Mouse (Mus musculus): ENCODE measurements around the gene Itgb3bp. TPM values are rescaled to one million over a fixed set of nuclear protein-coding genes. Genes with fewer than 3 reads are reported as not detected.
A peak's percentile ranks its signal among the peaks of the same experiment; 100 is the strongest.

Gene Itgb3bp
- polyA plus RNA-seq, 2 experiments: 11.3 to 31.3 TPM

DNA sequence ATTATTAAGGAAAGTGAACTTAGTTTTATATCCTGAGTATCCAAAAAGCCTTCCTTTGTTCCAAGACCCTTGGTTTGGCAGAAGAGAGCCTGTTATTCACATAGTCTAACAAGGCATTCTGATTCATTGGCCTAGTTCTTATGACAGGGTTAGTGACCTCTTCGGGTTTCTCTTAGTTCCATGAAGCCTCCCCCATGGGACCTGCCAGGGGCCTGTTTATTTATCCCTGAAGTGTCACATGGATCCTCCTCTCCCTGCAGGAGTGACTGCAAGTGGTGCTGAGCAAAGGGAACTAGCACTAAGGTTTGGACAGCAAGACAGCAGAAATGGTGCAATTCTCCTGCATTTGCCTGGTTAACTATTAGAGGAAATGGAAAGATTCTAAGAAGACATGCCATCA is 156.6 kb downstream of the Itgb3bp start:
- H3K9me3 ChIP-seq (ENCODE audit: control insufficient read depth, low read length): no peaks in the 10 kb centered on the region
- no peak overlapping the region for H3K27ac ChIP-seq (replicated peaks; ENCODE audit: low read depth, low read length)
- 72% methylated on average over 1 of the region's 1 CpGs for WGBS
- H3K4me2 ChIP-seq (replicated peaks; ENCODE audit: low read depth, low read length, severe bottlenecking): no peak overlapping the region
- no peak overlapping the region for H3K9ac ChIP-seq (ENCODE audit: low read depth, low read length, severe bottlenecking)
- no peak for TF ChIP-seq POLR2A (IDR thresholded peaks at IDR 0.05; ENCODE audit: borderline replicate concordance, extremely low read depth, insufficient read depth, insufficient read length)
- DNase-seq (ENCODE audit: low spot score) (no peak), ATAC-seq (ENCODE audit: low FRiP score, low read depth) (no peak)
- no peaks in the 10 kb centered on the region for H3K36me3 ChIP-seq (ENCODE audit: control insufficient read depth, insufficient read depth, low read length)
- no peaks in the 10 kb centered on the region for H3K27me3 ChIP-seq (ENCODE audit: control insufficient read depth, insufficient read depth, low read length)
- H3K4me3 ChIP-seq (replicated peaks; ENCODE audit: low read length): no peak overlapping the region
- H3K4me1 ChIP-seq (ENCODE audit: control insufficient read depth, insufficient read depth, low read length): no peaks in the 10 kb centered on the region

GRCm38 (mm10) chr4:99770555-99770954 is 159.1 kb downstream of the Itgb3bp start:
- TF ChIP-seq POLR2A (IDR thresholded peaks at IDR 0.05; ENCODE audit: borderline replicate concordance, extremely low read depth, insufficient read depth, insufficient read length): no peak
- H3K4me2 ChIP-seq (replicated peaks; ENCODE audit: low read depth, low read length, severe bottlenecking): no peak overlapping the region
- DNase-seq (ENCODE audit: low spot score) (no peak), ATAC-seq (ENCODE audit: low FRiP score, low read depth) (no peak)
- H3K4me1 ChIP-seq (ENCODE audit: control insufficient read depth, insufficient read depth, low read length): no peaks in the 10 kb centered on the region
- H3K9ac ChIP-seq (ENCODE audit: low read depth, low read length, severe bottlenecking): no peak overlapping the region
- no peaks in the 10 kb centered on the region for H3K36me3 ChIP-seq (ENCODE audit: control insufficient read depth, insufficient read depth, low read length)
- no peaks in the 10 kb centered on the region for H3K9me3 ChIP-seq (ENCODE audit: control insufficient read depth, low read length)
- no peak overlapping the region for H3K27ac ChIP-seq (replicated peaks; ENCODE audit: low read depth, low read length)
- H3K4me3 ChIP-seq (replicated peaks; ENCODE audit: low read length): no peak overlapping the region
- WGBS: 89% methylated on average over 5 of the region's 5 CpGs
- H3K27me3 ChIP-seq (ENCODE audit: control insufficient read depth, insufficient read depth, low read length): no peaks in the 10 kb centered on the region

DNA sequence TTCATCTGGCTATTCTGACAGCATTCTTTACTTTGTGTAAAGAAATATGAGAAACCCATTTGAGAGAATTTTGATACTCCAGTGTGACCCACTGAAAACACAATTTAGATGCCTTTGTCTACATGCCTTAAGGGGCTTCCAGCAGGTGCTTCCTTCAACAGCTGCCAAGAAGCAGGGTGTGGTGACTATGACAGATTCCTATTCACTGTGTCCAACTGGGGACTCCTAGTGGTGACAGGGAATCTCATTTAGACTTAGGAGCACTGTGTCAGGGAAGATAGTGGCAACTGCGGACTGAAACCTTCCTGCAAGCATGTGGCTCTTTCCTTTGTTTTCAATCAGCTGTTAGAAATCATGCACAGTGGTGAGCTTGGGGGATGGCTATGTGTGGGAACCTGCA is 162.9 kb downstream of the Itgb3bp start:
- Histone ChIP-seq H3K36me3 (ENCODE audit: control insufficient read depth, insufficient read depth, low read length) (0 out of 2 replicates have a peak, but pooled peaks cover 3% of the 10 kb centered on the region), H3K4me2 (replicated peaks; ENCODE audit: low read depth, low read length, severe bottlenecking) (no peak overlapping the region), H3K4me3 (replicated peaks; ENCODE audit: low read length) (no peak overlapping the region), H3K4me1 (ENCODE audit: control insufficient read depth, insufficient read depth, low read length) (no peaks in the 10 kb centered on the region), H3K27ac (replicated peaks; ENCODE audit: low read depth, low read length) (no peak overlapping the region), H3K27me3 (ENCODE audit: control insufficient read depth, insufficient read depth, low read length) (no peaks in the 10 kb centered on the region), H3K9me3 (ENCODE audit: control insufficient read depth, low read length) (no peaks in the 10 kb centered on the region), H3K9ac (ENCODE audit: low read depth, low read length, severe bottlenecking) (no peak overlapping the region)
- TF ChIP-seq POLR2A (IDR thresholded peaks at IDR 0.05; ENCODE audit: borderline replicate concordance, extremely low read depth, insufficient read depth, insufficient read length): no peak
- DNase-seq (ENCODE audit: low spot score) (peak; percentile 75), ATAC-seq (ENCODE audit: low FRiP score, low read depth) (peak; percentile 87)
- 55% methylated on average over 1 of the region's 1 CpGs for WGBS

DNA sequence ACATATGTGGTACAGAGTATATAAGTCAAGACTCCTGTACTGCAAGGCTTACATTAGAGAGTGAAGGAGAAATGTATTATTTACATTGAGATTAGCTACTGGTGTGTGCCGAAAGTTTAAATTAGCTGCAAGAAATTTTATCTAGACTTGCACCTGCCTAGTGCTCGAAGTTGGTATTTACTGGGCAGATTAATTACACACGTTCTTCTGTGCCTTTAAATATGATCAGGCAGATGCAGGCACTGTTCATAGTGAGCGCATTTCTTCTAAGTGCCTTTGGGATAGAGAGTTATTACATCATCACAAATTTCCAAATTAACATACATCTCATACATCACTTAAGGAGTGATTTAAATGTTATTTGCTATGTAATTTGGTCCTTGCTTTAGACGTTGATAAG is 163.3 kb downstream of the Itgb3bp start:
- DNase-seq (ENCODE audit: low spot score) (no peak), ATAC-seq (ENCODE audit: low FRiP score, low read depth) (peak; percentile 58; the same call in 1 of the 2 replicates)
- H3K4me3 ChIP-seq (replicated peaks; ENCODE audit: low read length): no peak overlapping the region
- no peak overlapping the region for H3K4me2 ChIP-seq (replicated peaks; ENCODE audit: low read depth, low read length, severe bottlenecking)
- 59% methylated on average over 5 of the region's 5 CpGs for WGBS
- 0 out of 2 replicates have a peak, but pooled peaks cover 3% of the 10 kb centered on the region for H3K36me3 ChIP-seq (ENCODE audit: control insufficient read depth, insufficient read depth, low read length)
- H3K4me1 ChIP-seq (ENCODE audit: control insufficient read depth, insufficient read depth, low read length): no peaks in the 10 kb centered on the region
- no peak overlapping the region for H3K9ac ChIP-seq (ENCODE audit: low read depth, low read length, severe bottlenecking)
- no peak overlapping the region for H3K27ac ChIP-seq (replicated peaks; ENCODE audit: low read depth, low read length)
- H3K9me3 ChIP-seq (ENCODE audit: control insufficient read depth, low read length): no peaks in the 10 kb centered on the region
- TF ChIP-seq POLR2A (IDR thresholded peaks at IDR 0.05; ENCODE audit: borderline replicate concordance, extremely low read depth, insufficient read depth, insufficient read length): no peak
- H3K27me3 ChIP-seq (ENCODE audit: control insufficient read depth, insufficient read depth, low read length): no peaks in the 10 kb centered on the region

DNA sequence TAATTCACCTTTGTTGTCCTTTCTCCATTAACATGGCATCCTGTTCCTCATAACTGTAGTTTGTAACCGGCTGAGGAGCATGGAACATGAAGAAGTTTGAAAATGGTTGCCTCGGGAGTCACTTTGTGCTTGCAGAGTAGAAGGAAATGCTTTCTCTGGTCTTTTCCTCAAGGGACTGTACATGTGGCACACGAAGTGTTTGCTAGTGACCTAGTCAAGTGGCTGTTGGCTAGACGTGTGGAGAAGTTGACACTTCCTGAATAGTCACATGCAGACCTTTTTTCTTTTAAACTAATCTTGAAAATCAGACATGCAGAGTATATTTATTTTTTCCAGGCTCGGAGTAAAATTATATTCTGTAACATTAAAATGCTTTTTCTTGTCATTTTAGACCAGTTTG is 177.2 kb downstream of the Itgb3bp start:
- TF ChIP-seq POLR2A (IDR thresholded peaks at IDR 0.05; ENCODE audit: borderline replicate concordance, extremely low read depth, insufficient read depth, insufficient read length): no peak
- Histone ChIP-seq H3K9me3 (ENCODE audit: control insufficient read depth, low read length) (no peaks in the 10 kb centered on the region), H3K27me3 (ENCODE audit: control insufficient read depth, insufficient read depth, low read length) (no peaks in the 10 kb centered on the region), H3K27ac (replicated peaks; ENCODE audit: low read depth, low read length) (no peak overlapping the region), H3K4me2 (replicated peaks; ENCODE audit: low read depth, low read length, severe bottlenecking) (no peak overlapping the region), H3K36me3 (ENCODE audit: control insufficient read depth, insufficient read depth, low read length) (peaks cover 13% of the 10 kb centered on the region), H3K4me3 (replicated peaks; ENCODE audit: low read length) (no peak overlapping the region), H3K4me1 (ENCODE audit: control insufficient read depth, insufficient read depth, low read length) (no peaks in the 10 kb centered on the region), H3K9ac (ENCODE audit: low read depth, low read length, severe bottlenecking) (no peak overlapping the region)
- DNase-seq (ENCODE audit: low spot score): no peak
- WGBS: 80% methylated on average over 5 of the region's 5 CpGs
- no peak for ATAC-seq (ENCODE audit: low FRiP score, low read depth)

- ATAC-seq (ENCODE audit: low FRiP score, low read depth) (no peak), DNase-seq (ENCODE audit: low spot score) (no peak)
- Histone ChIP-seq H3K4me2 (replicated peaks; ENCODE audit: low read depth, low read length, severe bottlenecking) (no peak overlapping the region), H3K4me3 (replicated peaks; ENCODE audit: low read length) (no peak overlapping the region), H3K36me3 (ENCODE audit: control insufficient read depth, insufficient read depth, low read length) (no peaks in the 10 kb centered on the region), H3K27ac (replicated peaks; ENCODE audit: low read depth, low read length) (no peak overlapping the region), H3K4me1 (ENCODE audit: control insufficient read depth, insufficient read depth, low read length) (0 out of 2 replicates have a peak, but pooled peaks cover 2% of the 10 kb centered on the region), H3K27me3 (ENCODE audit: control insufficient read depth, insufficient read depth, low read length) (no peaks in the 10 kb centered on the region), H3K9ac (ENCODE audit: low read depth, low read length, severe bottlenecking) (no peak overlapping the region), H3K9me3 (ENCODE audit: control insufficient read depth, low read length) (no peaks in the 10 kb centered on the region)
- WGBS: 47% methylated on average over 7 of the region's 7 CpGs
- TF ChIP-seq POLR2A (IDR thresholded peaks at IDR 0.05; ENCODE audit: borderline replicate concordance, extremely low read depth, insufficient read depth, insufficient read length): no peak
These were observed 189.8 kb downstream of the Itgb3bp start for GRCm38 (mm10) chr4:99739836-99740235.

Measured in limb, embryonic 14.5 days (tissue).